Mouse (Mus musculus) neural tube, embryonic 15.5 days (tissue): ENCODE results near the gene Fbxl18. TPM values are rescaled to one million over a fixed set of nuclear protein-coding genes. Genes with fewer than 3 reads are reported as not detected.

Source experiments
- ATAC-seq: fragments of 200-750 bp; cut with Nextera tagmentation; 2 replicates; pipeline ENCODE4 v1.8.0; 2017; ENCODE audit warnings: mild to moderate bottlenecking, moderate TSS enrichment, moderate library complexity; ENCODE audit not compliant: low FRiP score
- H3K27ac ChIP-seq: fragments of 300-500 bp; sonication (generic); replicated peaks from 2 replicates; pipeline ENCODE4 v1.5.1; 2015; ENCODE audit warnings: mild to moderate bottlenecking, inconsistent platforms
- H3K27me3 ChIP-seq: fragments of 300-500 bp; sonication (generic); replicated peaks from 2 replicates; pipeline ENCODE4 v1.6.1; 2015; ENCODE audit warnings: inconsistent platforms
- H3K36me3 ChIP-seq: fragments of 300-500 bp; sonication (generic); 2 replicates; pipeline ENCODE4 v1.6.1; 2015; ENCODE audit warnings: inconsistent platforms
- H3K4me1 ChIP-seq: fragments of 300-500 bp; sonication (generic); 2 replicates; pipeline ENCODE4 v1.6.1; 2015; ENCODE audit warnings: inconsistent platforms
- H3K4me2 ChIP-seq: fragments of 300-500 bp; sonication (generic); 2 replicates; pipeline ENCODE4 v1.6.1; 2015; ENCODE audit warnings: inconsistent platforms, mild to moderate bottlenecking, moderate library complexity
- H3K4me3 ChIP-seq: fragments of 300-500 bp; sonication (generic); replicated peaks from 2 replicates; pipeline ENCODE4 v1.5.1; 2015; ENCODE audit warnings: mild to moderate bottlenecking, inconsistent platforms
- H3K9ac ChIP-seq: fragments of 300-500 bp; sonication (generic); replicated peaks from 2 replicates; pipeline ENCODE4 v1.6.1; 2015; ENCODE audit warnings: mild to moderate bottlenecking, inconsistent platforms
- H3K9me3 ChIP-seq: fragments of 300-500 bp; sonication (generic); replicated peaks from 2 replicates; pipeline ENCODE4 v1.6.1; 2016; ENCODE audit warnings: inconsistent platforms
- WGBS: fragments of 180-500 bp; shearing (Covaris S2); methylation state at CpG from one replicate; pipeline ENCODE4 v1.1.7; 2015; ENCODE audit warnings: mixed read lengths; 5-methylcytosine and 5-hydroxymethylcytosine counted together
- polyA plus RNA-seq: library from polyadenylated mRNA; unstranded; fragments of >200 nt; fragmentation: Nextera tagmentation; extraction: Ambion mirVana; gene quantifications from 2 replicates; pipeline ENCODE4 v1.2.1, GENCODE M21; 2015

Fbxl18 gene
- polyA plus RNA-seq, 1 experiment from 2014 or later = 29.4 TPM

GRCm38 (mm10) chr5:142825665-142826064 is 69.6 kb downstream of the Fbxl18 start:
- 84% methylated on average over 5 of the region's 5 CpGs for WGBS
- Histone ChIP-seq H3K9ac (no peak overlapping the region), H3K4me3 (no peak overlapping the region), H3K9me3 (no peaks in the 10 kb centered on the region), H3K4me1 (peaks cover 44% of the 10 kb centered on the region), H3K27me3 (no peaks in the 10 kb centered on the region), H3K4me2 (no peak overlapping the region), H3K27ac (peak overlapping the region; percentile 18; the same call in 1 of the 2 replicates), H3K36me3 (no peaks in the 10 kb centered on the region)
- no peak for ATAC-seq

- H3K4me2 ChIP-seq = peak overlapping the region; percentile 85
- H3K27ac ChIP-seq = peak overlapping the region; percentile 100
- no peaks in the 10 kb centered on the region for H3K36me3 ChIP-seq
- ATAC-seq = no peak
- peaks cover 44% of the 10 kb centered on the region for H3K4me1 ChIP-seq
- H3K9me3 ChIP-seq = no peaks in the 10 kb centered on the region
- 23% methylated on average over 6 of the region's 6 CpGs for WGBS
- peak overlapping the region; percentile 78 for H3K9ac ChIP-seq
- peak overlapping the region; percentile 92; the same call in 1 of the 2 replicates for H3K4me3 ChIP-seq
- H3K27me3 ChIP-seq = no peaks in the 10 kb centered on the region
These were observed 71.1 kb downstream of the Fbxl18 start for GRCm38 (mm10) chr5:142824091-142824490.

DNA sequence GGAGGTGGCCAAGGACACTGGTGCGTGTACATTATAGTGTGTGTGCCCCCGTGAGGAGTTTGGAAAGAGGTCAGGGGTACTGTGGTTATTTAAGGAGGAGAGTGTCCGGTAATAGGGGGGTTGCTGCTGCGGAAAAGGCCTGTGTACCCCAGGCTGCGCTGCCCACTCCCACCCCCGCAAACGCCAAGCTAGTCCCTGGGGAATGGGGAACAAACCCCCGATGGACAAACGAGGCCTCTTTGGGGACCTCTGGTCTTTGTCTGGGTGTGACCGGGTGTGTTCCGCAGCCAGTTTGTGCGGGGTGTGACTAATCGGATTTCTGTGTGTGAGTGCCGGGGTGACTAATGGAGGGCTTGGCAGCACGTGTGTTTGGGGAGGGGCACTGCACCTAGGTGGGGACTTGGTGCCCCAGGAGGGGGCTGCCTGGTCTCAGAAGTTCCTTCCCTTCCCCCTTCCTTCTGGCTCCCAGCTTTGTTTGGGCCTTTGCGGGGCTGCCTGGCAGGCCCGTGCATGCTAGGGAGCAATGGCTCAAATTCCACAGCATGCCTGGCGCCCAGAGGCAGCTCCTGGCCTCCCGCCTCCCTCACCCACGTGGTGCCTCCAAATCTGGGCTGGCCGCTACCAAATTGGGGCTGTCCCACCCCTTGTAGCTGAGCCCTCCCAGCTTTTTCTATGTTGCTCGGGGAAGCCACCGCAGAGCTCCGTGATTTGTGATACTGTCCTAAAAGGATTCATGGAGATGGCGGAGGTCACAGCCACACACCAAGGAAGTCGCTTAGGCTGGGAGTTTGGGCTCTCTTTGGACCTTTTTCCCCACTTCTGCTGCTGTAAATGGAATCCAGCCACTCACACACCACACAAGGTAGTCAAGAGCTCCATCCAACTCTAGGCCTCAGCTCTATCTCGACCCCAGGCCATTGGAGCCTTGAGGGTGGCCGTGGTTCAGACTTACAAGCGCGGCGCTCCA is 71.8 kb downstream of the Fbxl18 start:
- Histone ChIP-seq H3K9me3 (no peaks in the 10 kb centered on the region), H3K4me1 (peaks cover 44% of the 10 kb centered on the region), H3K9ac (peak overlapping the region; percentile 78), H3K4me3 (peak overlapping the region; percentile 92), H3K27ac (peak overlapping the region; percentile 100), H3K27me3 (no peaks in the 10 kb centered on the region), H3K4me2 (peak overlapping the region; percentile 85), H3K36me3 (no peaks in the 10 kb centered on the region)
- 0 out of 2 replicates have a peak, but pooled peaks have one; percentile 2 for ATAC-seq
- 6% methylated on average over 31 of the region's 31 CpGs for WGBS

DNA sequence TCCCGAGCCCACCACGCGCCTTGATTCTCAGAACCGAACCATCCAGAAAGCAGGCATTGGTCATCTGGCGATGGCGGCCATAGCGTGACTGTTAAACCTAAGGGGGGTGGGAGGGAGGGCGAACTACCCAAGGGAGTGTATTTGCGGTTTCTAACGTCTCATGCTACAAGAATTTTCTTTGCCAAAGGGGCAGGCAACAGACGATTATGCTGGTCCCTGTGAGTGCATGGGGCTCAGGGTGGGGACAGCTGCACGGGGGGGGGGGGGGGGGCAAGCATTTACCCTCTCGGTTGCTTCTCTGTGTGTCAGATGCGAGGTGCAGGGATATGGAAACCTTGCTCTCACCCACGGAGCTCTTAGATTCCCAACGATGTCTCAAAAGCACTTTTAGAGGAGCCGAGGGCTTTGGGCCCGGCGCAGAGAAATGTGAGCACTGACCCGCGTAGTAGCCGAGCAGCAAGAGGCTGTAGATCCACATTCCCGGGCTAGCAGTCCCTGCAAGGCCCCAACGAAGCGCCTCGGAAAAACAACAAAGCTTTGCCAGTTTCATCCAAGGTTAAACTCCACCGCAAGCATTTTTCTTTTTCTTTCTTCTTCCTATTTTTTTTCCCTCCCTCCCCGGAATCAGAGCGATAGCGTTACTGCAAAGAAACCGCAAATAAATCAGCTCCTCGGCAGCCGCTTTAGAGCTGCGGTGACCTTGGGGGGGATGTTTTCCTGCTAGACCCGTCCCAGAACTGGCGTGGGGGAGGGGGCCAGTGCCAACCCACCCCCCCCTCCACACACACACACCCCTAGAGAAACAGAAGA is 72.7 kb downstream of the Fbxl18 start:
- Histone ChIP-seq H3K27me3 (no peaks in the 10 kb centered on the region), H3K9me3 (no peaks in the 10 kb centered on the region), H3K36me3 (no peaks in the 10 kb centered on the region), H3K4me3 (peak overlapping the region; percentile 92), H3K4me1 (peaks cover 44% of the 10 kb centered on the region), H3K27ac (peak overlapping the region; percentile 100), H3K4me2 (peak overlapping the region; percentile 85), H3K9ac (peak overlapping the region; percentile 78)
- under 1% methylated on average over 35 of the region's 36 CpGs for WGBS
- no peak for ATAC-seq

DNA sequence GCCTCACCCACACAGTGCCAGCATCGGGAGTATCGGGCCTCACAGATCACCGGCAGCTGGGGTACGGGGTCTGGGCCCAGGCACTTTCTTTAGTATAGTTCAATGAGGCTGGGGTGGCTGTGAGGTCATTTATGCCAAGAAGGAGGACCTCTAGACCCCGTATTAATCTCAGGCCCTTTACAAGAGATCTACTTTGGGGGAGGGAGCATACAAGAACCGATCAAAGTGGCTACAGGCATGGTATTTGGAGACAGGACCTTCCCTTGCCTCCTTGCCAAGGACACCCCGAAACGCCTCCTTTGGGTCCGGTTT is 73.3 kb downstream of the Fbxl18 start:
- WGBS = 0% methylated on average over 9 of the region's 9 CpGs
- ATAC-seq = no peak
- no peaks in the 10 kb centered on the region for H3K27me3 ChIP-seq
- H3K9me3 ChIP-seq = no peaks in the 10 kb centered on the region
- peaks cover 44% of the 10 kb centered on the region for H3K4me1 ChIP-seq
- H3K9ac ChIP-seq = peak overlapping the region; percentile 78
- H3K4me3 ChIP-seq = peak overlapping the region; percentile 92
- H3K36me3 ChIP-seq = no peaks in the 10 kb centered on the region
- peak overlapping the region; percentile 85 for H3K4me2 ChIP-seq
- H3K27ac ChIP-seq = peak overlapping the region; percentile 100

GRCm38 (mm10) chr5:142821266-142821973 is 73.8 kb downstream of the Fbxl18 start:
- peak overlapping the region; percentile 100 for H3K27ac ChIP-seq
- H3K4me1 ChIP-seq = peaks cover 44% of the 10 kb centered on the region
- no peaks in the 10 kb centered on the region for H3K9me3 ChIP-seq
- no peaks in the 10 kb centered on the region for H3K27me3 ChIP-seq
- H3K4me2 ChIP-seq = peak overlapping the region; percentile 85
- under 1% methylated on average over 36 of the region's 36 CpGs for WGBS
- H3K9ac ChIP-seq = peak overlapping the region; percentile 78
- H3K4me3 ChIP-seq = peak overlapping the region; percentile 92
- H3K36me3 ChIP-seq = no peaks in the 10 kb centered on the region
- ATAC-seq = peak; percentile 11

DNA sequence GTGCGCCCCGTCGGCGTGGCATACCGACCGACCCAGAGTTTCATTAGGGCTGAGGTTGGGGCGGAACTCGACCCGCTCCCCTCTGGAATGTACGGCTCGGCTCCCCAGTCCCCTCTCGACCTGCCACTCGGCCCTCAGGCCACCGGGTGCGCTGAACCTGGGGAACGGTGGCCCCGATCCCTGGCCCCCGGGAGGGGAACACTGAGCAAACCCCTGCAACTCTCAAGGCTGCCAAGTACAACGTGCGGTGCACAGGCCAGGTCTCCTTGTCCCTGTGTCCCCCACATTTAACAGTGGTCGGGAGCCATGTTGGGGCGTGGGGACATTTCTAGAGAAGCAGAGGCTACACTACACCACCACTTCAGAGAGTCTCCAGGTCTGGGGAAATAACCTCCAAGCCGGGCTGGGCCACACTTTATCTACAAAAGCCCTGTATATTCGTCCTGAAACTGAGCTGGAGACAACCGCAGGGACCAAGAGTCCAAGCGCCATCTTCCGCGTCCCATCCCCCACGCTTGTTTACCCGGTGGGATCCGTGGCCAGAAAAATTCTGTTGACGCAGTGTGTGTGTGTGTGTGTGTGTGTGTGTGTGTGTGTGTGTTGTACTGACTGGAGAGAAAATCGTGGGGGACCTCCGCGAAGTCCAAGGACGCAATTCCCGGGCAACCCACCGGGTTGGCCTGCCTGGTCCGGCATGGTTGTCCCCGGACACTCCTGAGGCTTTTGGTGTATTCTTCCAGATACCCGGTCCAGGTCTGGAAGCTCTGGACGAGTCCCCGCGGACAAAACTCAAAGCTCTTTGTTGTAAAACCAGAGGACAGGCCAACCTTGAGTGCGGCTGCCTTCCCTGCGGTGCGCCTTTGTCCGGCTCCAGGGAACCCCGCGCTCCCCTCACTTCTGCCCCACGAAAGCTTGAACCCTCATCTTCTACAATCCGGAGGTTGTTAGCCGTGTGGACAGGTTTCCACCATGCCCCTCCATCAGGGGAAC is 74.7 kb downstream of the Fbxl18 start:
- Histone ChIP-seq H3K27me3 (no peaks in the 10 kb centered on the region), H3K9me3 (no peaks in the 10 kb centered on the region), H3K9ac (peak overlapping the region; percentile 78), H3K36me3 (no peaks in the 10 kb centered on the region), H3K4me2 (peak overlapping the region; percentile 85), H3K4me1 (peaks cover 41% of the 10 kb centered on the region), H3K4me3 (peak overlapping the region; percentile 92), H3K27ac (peak overlapping the region; percentile 100)
- under 1% methylated on average over 53 of the region's 53 CpGs for WGBS
- ATAC-seq = no peak

DNA sequence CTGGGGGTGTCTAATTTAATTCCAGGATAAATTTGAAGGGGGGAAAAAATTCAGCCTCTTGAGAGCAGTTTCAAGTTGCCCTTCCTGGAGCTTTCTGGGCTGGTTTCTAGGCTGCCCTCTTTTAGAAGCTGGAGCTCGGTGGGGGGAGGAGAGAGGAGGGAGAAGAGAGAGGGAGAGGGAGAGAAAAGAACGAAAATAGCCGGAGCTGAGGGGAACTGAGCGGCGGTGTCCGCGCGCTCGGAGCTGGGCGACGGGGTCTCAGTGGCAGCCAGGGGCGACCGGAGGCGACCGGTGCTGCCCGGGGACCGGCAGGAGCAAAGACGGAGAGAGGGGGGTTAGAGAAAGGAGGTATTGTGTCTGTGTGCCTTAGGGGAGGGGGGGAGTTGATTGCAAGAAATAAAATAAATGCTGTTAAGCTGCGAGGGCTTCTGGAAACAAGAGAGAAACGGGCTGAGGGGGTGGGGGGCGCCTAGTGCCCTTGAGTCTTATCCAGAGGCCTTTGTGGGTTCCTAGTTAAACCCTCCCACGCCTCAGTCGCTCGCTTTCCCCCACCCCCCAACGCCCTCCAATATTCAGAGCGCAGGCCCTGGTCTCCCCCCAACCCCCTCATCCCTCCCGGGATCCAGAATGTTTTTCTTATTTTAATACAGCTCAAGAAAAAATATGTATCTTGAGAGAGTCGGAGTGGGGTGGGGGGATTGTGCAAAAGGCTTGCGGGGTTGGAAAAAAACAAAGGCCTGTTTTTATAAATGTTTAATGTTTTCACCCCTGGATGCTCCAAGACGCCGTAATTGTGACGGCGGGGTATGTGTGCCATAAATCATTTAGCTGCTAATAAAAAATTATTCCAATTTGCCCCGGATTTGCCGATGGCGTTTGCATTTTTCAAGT is 75.6 kb downstream of the Fbxl18 start:
- H3K4me1 ChIP-seq = peaks cover 32% of the 10 kb centered on the region
- ATAC-seq = peak; percentile 42
- H3K36me3 ChIP-seq = no peaks in the 10 kb centered on the region
- H3K27ac ChIP-seq = peak overlapping the region; percentile 100
- WGBS = under 1% methylated on average over 33 of the region's 36 CpGs
- peak overlapping the region; percentile 92 for H3K4me3 ChIP-seq
- H3K9me3 ChIP-seq = no peaks in the 10 kb centered on the region
- peak overlapping the region; percentile 78 for H3K9ac ChIP-seq
- no peaks in the 10 kb centered on the region for H3K27me3 ChIP-seq
- H3K4me2 ChIP-seq = peak overlapping the region; percentile 85

DNA sequence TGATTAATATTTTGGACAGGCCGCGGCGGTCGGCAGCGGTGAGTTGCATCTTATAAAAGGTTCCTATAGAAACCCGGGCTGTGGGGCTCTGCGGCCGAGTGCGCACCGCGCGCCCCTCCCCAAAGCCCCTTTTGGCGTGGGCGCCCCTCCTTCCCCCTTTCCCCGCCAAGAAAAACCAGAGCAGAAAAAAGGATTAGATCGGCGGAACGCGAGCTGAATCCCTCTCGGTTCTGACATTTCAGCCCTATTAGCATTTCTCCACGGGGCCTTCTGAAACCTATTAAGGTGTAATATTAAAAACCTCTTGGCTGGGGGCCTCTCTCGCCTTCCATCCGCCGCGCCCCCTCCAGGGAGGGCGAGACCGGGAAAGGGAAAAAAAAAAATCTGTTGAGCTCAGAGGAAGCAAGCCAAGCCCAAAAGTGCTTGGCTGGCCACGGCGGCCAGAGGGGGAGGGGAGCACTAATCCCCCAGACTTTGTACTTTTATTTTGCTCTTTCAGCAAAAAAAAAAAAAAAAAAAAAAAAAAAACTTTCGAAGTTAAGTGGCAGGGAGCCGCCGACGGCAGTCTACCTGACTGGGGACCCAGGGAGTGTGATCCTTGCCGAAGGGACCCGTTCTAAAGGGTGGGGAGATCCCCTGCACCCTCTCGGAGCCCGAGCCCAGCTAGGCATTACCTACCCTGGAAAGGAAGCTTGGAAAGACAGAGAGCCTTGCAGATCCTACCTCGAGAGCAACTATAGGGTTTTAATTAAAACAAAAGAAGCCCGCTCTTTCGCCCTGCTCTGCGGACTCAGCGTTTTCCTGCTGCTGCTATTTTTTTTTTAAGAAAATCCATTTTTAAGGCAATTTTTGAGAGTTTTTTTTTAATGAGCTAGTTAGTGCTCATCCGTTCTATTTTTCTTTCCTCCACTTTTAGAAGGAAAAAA is 76.5 kb downstream of the Fbxl18 start:
- no peaks in the 10 kb centered on the region for H3K36me3 ChIP-seq
- WGBS = under 1% methylated on average over 43 of the region's 43 CpGs
- H3K9me3 ChIP-seq = no peaks in the 10 kb centered on the region
- peak overlapping the region; percentile 85 for H3K4me2 ChIP-seq
- peak overlapping the region; percentile 78 for H3K9ac ChIP-seq
- no peak for ATAC-seq
- peaks cover 22% of the 10 kb centered on the region for H3K4me1 ChIP-seq
- H3K4me3 ChIP-seq = peak overlapping the region; percentile 92
- H3K27ac ChIP-seq = peak overlapping the region; percentile 100
- no peaks in the 10 kb centered on the region for H3K27me3 ChIP-seq
